Mouse (Mus musculus) thymus, adult 2 months (tissue): ENCODE data around the gene Etl4.

Source experiments
- CTCF ChIP-seq: fragments of 200-500 bp; IDR thresholded peaks from 2 replicates; pipeline ENCODE4 v1.5.1; 2012; ENCODE audit warnings: mild to moderate bottlenecking, control low read depth, low read length, moderate library complexity, borderline replicate concordance; ENCODE audit not compliant: control insufficient read depth, poor library complexity, insufficient read depth; ENCODE audit errors: extremely low read depth
- POLR2A ChIP-seq: fragments of 200-500 bp; IDR thresholded peaks from 2 replicates; pipeline ENCODE4 v1.6.1; 2012; ENCODE audit warnings: mild to moderate bottlenecking, low read length, control low read depth, moderate library complexity; ENCODE audit not compliant: control insufficient read depth, poor library complexity, insufficient read depth; ENCODE audit errors: extremely low read depth

DNA sequence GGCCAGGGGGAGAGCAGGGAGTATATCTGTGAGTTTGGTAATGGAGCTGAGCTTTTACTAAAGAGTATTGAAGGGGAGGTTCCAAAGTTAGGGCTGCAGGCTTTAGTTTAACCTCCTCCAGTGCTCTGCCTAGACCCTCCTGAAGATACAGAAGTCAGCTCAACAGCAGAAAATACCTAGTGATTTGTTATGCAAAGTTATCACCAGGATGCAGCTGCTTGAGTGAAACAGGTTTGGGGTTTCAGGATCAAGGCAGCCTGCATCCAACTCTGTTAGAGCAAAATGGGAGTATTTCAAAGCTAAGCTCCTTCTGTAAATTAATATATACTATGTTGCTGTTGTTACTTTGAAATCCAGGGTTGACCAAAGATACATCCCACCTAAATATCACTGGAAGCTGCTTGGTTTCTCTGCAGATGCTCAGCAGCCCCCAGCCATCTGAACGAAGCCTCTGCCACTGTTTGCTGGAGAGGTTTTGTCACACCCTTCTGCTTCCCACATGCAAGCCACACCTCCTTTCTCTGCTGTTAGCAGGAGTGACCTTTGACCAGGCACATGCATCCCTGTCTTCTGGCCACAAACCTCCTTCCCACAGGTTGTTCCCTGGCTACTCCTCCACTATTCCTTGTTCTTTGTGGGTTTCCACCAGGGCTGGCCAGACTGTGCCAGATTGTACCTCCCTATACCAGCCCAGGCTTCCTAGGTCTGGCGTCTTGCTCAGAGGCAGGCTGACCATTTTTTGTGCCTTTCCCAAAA, 814.6 kb downstream of the Etl4 start:
- TF ChIP-seq POLR2A (no peak), CTCF (no peak)
